Mouse (Mus musculus) CH12.LX (cell line): ENCODE results near the gene Slc22a4. TPM values are rescaled to one million over a fixed set of nuclear protein-coding genes. Genes with fewer than 3 reads are reported as not detected.

Experiments
- DNase-seq: peaks from one replicate; pipeline ENCODE4 v3.0.0-alpha.2; 2013; ENCODE audit errors: extremely low read depth
- H3K27ac ChIP-seq: 2 replicates; pipeline ENCODE4 v1.5.1; 2012; ENCODE audit warnings: low read depth, mild to moderate bottlenecking, control low read depth, moderate library complexity; ENCODE audit not compliant: insufficient read depth
- H3K27me3 ChIP-seq: replicated peaks from 2 replicates; pipeline ENCODE3; 2012; ENCODE audit warnings: inconsistent platforms
- H3K36me3 ChIP-seq, 2 experiments: replicated peaks in 1 of 2; 2 replicates each; pipeline versions ENCODE3 to v1.6.1; 2012; ENCODE audit warnings: inconsistent platforms in 1 of 2, low read length in 1 of 2, mild to moderate bottlenecking in 1 of 2, mixed read lengths in 1 of 2, moderate library complexity in 1 of 2; ENCODE audit not compliant: control insufficient read depth in 1 of 2, insufficient read depth in 1 of 2
- H3K4me1 ChIP-seq, 2 experiments: 2 replicates each; pipeline ENCODE4 v1.6.1; 2012; ENCODE audit warnings: inconsistent platforms in 1 of 2, moderate library complexity in 1 of 2; ENCODE audit not compliant: insufficient read depth in 2 of 2, control insufficient read depth in 1 of 2
- H3K4me2 ChIP-seq: 2 replicates; pipeline ENCODE4 v1.6.1; 2012; ENCODE audit warnings: low read depth, mild to moderate bottlenecking, control low read depth; ENCODE audit not compliant: poor library complexity, insufficient read depth, severe bottlenecking
- H3K4me3 ChIP-seq, 3 experiments: fragments of 150-350 bp in 1 of 3; sonication (generic) in 1 of 3; replicated peaks in 1 of 3; 2 replicates each; pipeline versions ENCODE3 to v1.5.1; 2011 to 2012; ENCODE audit warnings: low read depth in 2 of 3, low read length in 2 of 3, mild to moderate bottlenecking in 2 of 3, moderate library complexity in 2 of 3, control low read depth in 1 of 3, improper control_type of control experiment in 1 of 3, inconsistent platforms in 1 of 3, mixed read lengths in 1 of 3; ENCODE audit not compliant: poor library complexity in 1 of 3
- H3K79me2 ChIP-seq: replicated peaks from 2 replicates; pipeline ENCODE4 v1.6.1; 2012; ENCODE audit warnings: mild to moderate bottlenecking, moderate library complexity; ENCODE audit not compliant: control insufficient read depth, poor library complexity, insufficient read depth, severe bottlenecking; ENCODE audit errors: extremely low read depth
- H3K9ac ChIP-seq: 2 replicates; pipeline ENCODE4 v1.6.1; 2012; ENCODE audit warnings: low read depth, mild to moderate bottlenecking, control low read depth, moderate library complexity; ENCODE audit not compliant: insufficient read depth
- H3K9me3 ChIP-seq: replicated peaks from 2 replicates; pipeline ENCODE3; 2012; ENCODE audit warnings: low read length, inconsistent platforms, mixed read lengths
- E2F4 ChIP-seq: IDR thresholded peaks from 2 replicates; pipeline ENCODE4 v1.6.1; 2011; ENCODE audit warnings: low read depth, low read length, improper control_type of control experiment; ENCODE audit not compliant: insufficient replicate concordance
- EP300 ChIP-seq: IDR thresholded peaks from 2 replicates; pipeline ENCODE4 v1.6.1; 2011; ENCODE audit warnings: low read length, improper control_type of control experiment
- ETS1 ChIP-seq: conservative IDR thresholded peaks from 2 replicates; pipeline ENCODE4 v1.6.1; 2012; ENCODE audit warnings: low read depth, mild to moderate bottlenecking, inconsistent platforms, low read length, improper control_type of control experiment, moderate library complexity
- GABPA ChIP-seq: IDR thresholded peaks from 2 replicates; pipeline ENCODE4 v1.6.1; 2012; ENCODE audit warnings: low read depth, low read length, improper control_type of control experiment, inconsistent platforms; ENCODE audit not compliant: insufficient replicate concordance
- IRF4 ChIP-seq: IDR thresholded peaks from 2 replicates; pipeline ENCODE4 v1.6.1; 2014; ENCODE audit warnings: low read depth, mild to moderate bottlenecking, inconsistent platforms, low read length, improper control_type of control experiment
- JUN ChIP-seq: IDR thresholded peaks from 2 replicates; pipeline ENCODE4 v1.6.1; 2011; ENCODE audit warnings: low read depth, mild to moderate bottlenecking, low read length, improper control_type of control experiment, moderate library complexity; ENCODE audit not compliant: insufficient read depth
- MAFK ChIP-seq: IDR thresholded peaks from 2 replicates; pipeline ENCODE4 v1.6.1; 2011; ENCODE audit warnings: low read length, improper control_type of control experiment; ENCODE audit not compliant: insufficient replicate concordance
- NRF1 ChIP-seq: IDR thresholded peaks from 2 replicates; pipeline ENCODE4 v1.6.1; 2014; ENCODE audit warnings: low read depth, mild to moderate bottlenecking, inconsistent platforms, low read length, improper control_type of control experiment, moderate library complexity
- PAX5 ChIP-seq: IDR thresholded peaks from 2 replicates; pipeline ENCODE4 v1.6.1; 2012; ENCODE audit warnings: low read length, inconsistent platforms, mixed read lengths
- RAD21 ChIP-seq: IDR thresholded peaks from 2 replicates; pipeline ENCODE4 v1.6.1; 2011; ENCODE audit warnings: low read depth, mild to moderate bottlenecking, low read length, improper control_type of control experiment, moderate library complexity
- RCOR1 ChIP-seq: conservative IDR thresholded peaks from 2 replicates; pipeline ENCODE4 v1.6.1; 2012; ENCODE audit warnings: low read depth, mild to moderate bottlenecking, inconsistent platforms, low read length, improper control_type of control experiment
- SMC3 ChIP-seq: IDR thresholded peaks from 2 replicates; pipeline ENCODE4 v1.6.1; 2011; ENCODE audit warnings: low read depth, low read length, improper control_type of control experiment
- UBTF ChIP-seq: IDR thresholded peaks from 2 replicates; pipeline ENCODE4 v1.6.1; 2012; ENCODE audit warnings: low read depth, mild to moderate bottlenecking, inconsistent platforms, low read length, improper control_type of control experiment, moderate library complexity
- ZMIZ1 ChIP-seq: IDR thresholded peaks from 2 replicates; pipeline ENCODE4 v1.6.1; 2012; ENCODE audit warnings: low read depth, mild to moderate bottlenecking, inconsistent platforms, low read length, improper control_type of control experiment
- ZNF384 ChIP-seq: IDR thresholded peaks from 2 replicates; pipeline ENCODE4 v1.6.1; 2012; ENCODE audit warnings: low read depth, low read length, improper control_type of control experiment, inconsistent platforms
- dilution Hi-C: fragments of 300-500 bp; cut with MboI; formaldehyde crosslinking; loops from 2 replicates; pipeline ENCODE4 v1.14.3; 2020; ENCODE audit warnings: low sequenced_read_pairs; ENCODE audit not compliant: extremely low pct_unique_long_range_greater_than_20kb, extremely low pct_ligation_motif_present
- in situ Hi-C: fragments of 300-500 bp; cut with MboI; formaldehyde crosslinking; loops from 3 replicates; pipeline ENCODE4 v1.14.3; 2019; ENCODE audit warnings: low sequenced_read_pairs, low pct_ligation_motif_present, low pct_unique_long_range_greater_than_20kb, mixed read lengths
- polyA plus RNA-seq: library from polyadenylated mRNA; unstranded; fragments of >175 nt; gene quantifications from 2 replicates; pipeline ENCODE4 v1.2.1, GENCODE M21; 2012; ENCODE audit warnings: low read depth; ENCODE audit not compliant: insufficient read length
- total RNA-seq, 2 experiments: library from RNA; depleted of rRNA; stranded (reverse); fragments of 300-350 nt in 1 of 2; fragments of >200 nt in 1 of 2; gene quantifications; 2 replicates each; pipeline ENCODE4 v1.2.3; 2012 to 2014

Slc22a4 gene
- total and polyA plus RNA-seq, 3 experiments, result not detected

GRCm38 (mm10) chr11:54027131-54028043, 503 bp downstream of the Slc22a4 start:
- TF ChIP-seq JUN (no peak), UBTF (no peak), SMC3 (no peak), RAD21 (no peak), RCOR1 (no peak), GABPA (no peak), IRF4 (no peak), E2F4 (no peak)
- no peak for DNase-seq
- no peak overlapping the region for H3K4me3 ChIP-seq
- no peaks in the 10 kb centered on the region for H3K9me3 ChIP-seq
- dilution Hi-C loops (no loop called here), in situ Hi-C loops (no loop called here)
- no peaks in the 10 kb centered on the region for H3K79me2 ChIP-seq
- no peaks in the 10 kb centered on the region for H3K36me3 ChIP-seq
- peaks cover 3 to 8% of the 10 kb centered on the region in 2 experiments; a peak in 2 of 4 replicates for H3K4me1 ChIP-seq
- peaks cover 18% of the 10 kb centered on the region for H3K27me3 ChIP-seq
- H3K9ac ChIP-seq, result no peak overlapping the region
- no peak overlapping the region for H3K27ac ChIP-seq
- no peak overlapping the region for H3K4me2 ChIP-seq

GRCm38 (mm10) chr11:54026491-54027041, 1.3 kb downstream of the Slc22a4 start:
- Histone ChIP-seq H3K36me3 (no peaks in the 10 kb centered on the region), H3K9me3 (no peaks in the 10 kb centered on the region), H3K79me2 (no peaks in the 10 kb centered on the region), H3K27ac (no peak overlapping the region), H3K4me3 (no peak overlapping the region), H3K9ac (no peak overlapping the region), H3K4me2 (no peak overlapping the region), H3K27me3 (peaks cover 18% of the 10 kb centered on the region), H3K4me1 (peaks cover 3 to 8% of the 10 kb centered on the region in 2 experiments; a peak in 2 of 4 replicates)
- TF ChIP-seq ZNF384 (no peak), ZMIZ1 (no peak), ETS1 (no peak), RAD21 (no peak), PAX5 (no peak), MAFK (no peak), EP300 (no peak), NRF1 (no peak)
- dilution Hi-C loops (no loop called here), in situ Hi-C loops (no loop called here)
- DNase-seq, result no peak
